Mouse (Mus musculus): ENCODE data around the gene Ctbp2.

Ctbp2 gene

DNA sequence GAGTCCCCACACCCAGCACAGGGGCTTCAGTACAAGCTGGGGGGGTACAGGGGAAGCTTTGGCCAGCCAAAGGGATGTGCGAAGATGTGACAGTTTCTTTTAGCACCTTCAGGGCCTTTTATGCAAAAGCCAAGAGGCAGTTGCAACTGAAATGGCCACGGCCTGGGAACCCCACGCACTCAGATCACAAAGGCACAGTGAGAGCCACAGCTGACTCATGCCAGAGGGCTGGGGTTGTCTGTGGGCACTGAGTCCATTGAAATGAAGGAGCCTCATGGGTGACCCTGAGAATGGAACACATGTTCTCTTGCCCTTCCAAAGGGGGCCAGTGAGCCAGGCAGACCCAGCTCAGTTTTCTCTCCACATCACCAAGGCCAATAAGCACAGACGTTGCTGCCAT, 115.5 kb downstream of the Ctbp2 start:
- DNase-seq (ENCODE audit: low read depth, low spot score): no peak

DNA sequence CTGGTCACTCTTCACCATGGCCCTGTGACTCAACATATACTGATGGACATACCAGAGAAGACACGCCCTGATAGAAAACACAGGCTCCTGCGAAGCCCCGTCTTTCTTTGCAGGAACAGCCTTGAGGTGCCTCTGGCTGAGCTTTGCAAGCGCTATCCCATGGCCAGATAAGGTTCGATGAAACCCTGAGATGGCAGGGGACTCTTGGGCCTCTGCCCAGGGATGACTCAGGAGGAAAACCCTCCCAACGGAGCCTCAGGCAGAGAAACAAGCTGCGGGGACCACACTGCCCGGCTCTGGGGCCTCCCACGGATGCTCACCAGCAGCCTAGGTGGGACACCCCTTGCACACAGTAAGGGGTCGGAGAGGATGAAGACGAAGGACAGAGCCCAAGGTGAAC, 116.8 kb downstream of the Ctbp2 start:
- no peak for DNase-seq (ENCODE audit: low read depth, low spot score)

DNA sequence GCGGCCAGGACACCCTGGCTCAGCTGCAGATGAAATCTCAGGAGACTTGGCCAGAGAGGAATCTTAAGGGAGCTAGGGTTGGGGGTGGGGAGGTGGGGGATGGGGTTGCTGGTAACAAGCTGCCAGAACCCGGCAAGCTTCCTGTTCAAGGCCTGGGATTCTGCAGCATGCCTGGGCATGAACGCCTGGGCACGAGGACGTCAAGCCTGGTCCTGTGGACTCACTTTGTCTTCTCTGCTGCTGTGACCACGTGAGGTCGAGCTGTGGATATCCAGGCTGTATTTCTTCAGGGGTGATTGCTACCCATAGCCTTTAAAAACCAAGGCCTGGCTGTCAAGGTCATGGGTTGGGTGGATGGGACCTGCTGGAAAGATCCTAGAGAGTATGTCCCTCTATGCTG, 118.4 kb downstream of the Ctbp2 start:
- DNase-seq (ENCODE audit: low read depth, low spot score): no peak

DNA sequence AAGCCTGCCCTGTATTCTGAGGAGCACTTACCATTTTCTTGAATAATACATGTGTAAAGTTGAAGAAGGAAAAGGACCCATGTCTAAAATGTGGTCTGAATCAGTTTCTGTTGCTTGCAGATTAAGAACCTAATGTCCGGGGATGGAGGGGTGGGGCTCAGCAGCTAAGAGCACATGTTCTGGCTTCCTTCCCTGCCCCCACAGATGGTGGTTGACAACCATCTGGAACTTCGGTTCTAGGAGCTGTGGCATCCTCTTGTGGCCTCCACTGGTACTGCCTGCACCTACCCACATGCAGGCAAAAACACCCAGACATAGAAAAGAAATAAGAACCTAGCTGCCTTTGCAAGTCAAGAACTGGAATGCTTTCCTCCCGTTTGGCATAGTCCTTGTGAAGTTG, 120.7 kb downstream of the Ctbp2 start:
- DNase-seq (ENCODE audit: low read depth, low spot score): no peak

DNA sequence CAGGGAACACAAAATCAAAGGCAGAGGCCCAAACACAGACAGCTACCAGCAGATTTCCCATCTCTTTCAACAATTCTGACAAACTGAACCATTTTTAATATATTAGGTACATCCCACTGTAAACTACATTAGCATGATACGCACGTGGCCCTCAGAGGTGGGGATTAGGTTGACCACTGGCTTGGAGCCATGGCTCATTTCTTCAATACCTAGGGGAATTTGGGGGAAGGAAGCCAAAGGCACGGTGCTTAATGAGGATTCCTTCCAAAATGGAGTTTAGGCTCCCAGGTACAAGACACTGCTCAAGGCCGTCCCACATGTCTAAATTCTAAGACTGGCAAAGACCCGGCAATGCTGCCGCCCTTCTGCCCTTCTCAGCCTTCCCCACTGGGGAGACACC, 121.9 kb downstream of the Ctbp2 start:
- DNase-seq (ENCODE audit: low read depth, low spot score): no peak

DNA sequence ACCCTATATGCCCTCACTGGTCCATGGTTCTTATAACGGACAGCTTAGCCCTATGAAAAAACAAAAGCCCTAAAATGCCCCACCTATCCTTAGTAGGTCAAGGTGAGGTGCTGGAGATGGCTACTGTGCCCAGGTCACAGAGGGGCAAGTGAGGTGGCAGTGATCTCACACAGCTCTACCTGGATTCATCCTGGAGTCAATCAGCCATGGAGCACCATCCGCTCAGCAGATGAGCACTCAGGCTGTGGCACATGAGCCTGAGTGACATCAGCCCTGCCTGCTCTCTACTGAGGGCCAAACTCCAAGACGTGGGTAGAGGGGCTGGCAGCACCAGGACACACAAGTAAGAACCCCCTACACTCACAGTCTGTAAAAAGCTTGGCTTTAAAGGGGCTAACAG, 122.8 kb downstream of the Ctbp2 start:
- no peak for DNase-seq (ENCODE audit: low read depth, low spot score)

DNA sequence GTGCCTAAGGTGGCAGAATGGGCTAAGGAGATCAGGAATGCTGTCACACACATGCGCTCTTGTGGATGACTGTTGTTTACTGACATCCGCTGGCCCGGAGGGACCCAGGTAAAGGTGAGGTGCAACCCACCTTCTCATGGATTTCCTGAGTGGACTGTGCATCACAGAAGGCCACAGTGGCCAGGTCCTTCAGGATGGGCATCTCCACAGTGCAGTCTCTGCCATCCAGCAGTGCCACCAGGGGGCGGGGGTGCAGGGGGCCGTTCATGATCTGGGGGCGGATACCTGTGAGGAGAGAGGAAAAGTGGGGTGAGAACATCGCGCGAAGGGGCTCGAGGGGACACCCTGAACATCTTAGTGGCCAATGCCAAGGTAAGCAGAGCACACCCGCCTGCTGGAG, 125.1 kb downstream of the Ctbp2 start:
- DNase-seq (ENCODE audit: low read depth, low spot score): no peak

DNA sequence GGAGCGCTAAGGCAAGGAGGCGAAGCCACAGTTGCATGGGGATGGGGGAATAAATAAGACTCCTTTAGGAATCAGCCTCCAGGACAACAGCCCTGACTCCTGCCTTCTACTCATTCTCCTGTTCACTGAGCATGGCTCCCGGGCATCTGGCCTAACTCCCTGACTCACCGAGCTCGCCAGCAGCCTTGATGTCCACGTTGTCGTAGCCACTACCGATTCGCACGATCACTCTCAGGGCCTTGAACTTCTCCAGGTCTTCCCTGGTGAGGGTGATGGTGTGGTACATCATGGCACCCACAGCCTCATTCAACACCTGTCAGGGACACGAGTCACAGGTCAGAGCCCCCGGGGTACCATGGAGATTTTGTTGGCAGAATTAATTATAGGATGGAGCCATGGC, 125.5 kb downstream of the Ctbp2 start:
- DNase-seq (ENCODE audit: low read depth, low spot score): no peak

DNA sequence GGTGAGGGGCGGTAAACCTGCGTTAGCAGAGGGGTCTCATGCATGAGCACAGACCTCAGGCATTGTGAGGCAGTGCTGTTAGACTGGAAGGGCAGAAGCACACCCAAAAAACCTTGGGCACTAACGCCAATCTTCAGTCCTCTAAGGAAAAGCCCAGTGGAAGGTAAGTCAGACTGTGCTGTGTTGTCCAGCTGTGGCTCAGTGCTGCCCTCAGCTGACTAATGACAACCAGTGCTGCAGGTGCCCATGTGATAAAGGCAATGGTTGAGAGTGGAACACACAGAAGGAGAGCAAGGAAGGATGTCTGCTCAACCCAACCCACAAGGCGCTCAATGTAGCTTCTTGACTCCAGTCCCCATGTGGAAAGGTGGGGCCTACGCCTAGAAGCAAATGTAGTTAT, 127.8 kb downstream of the Ctbp2 start:
- DNase-seq (ENCODE audit: low read depth, low spot score): no peak

DNA sequence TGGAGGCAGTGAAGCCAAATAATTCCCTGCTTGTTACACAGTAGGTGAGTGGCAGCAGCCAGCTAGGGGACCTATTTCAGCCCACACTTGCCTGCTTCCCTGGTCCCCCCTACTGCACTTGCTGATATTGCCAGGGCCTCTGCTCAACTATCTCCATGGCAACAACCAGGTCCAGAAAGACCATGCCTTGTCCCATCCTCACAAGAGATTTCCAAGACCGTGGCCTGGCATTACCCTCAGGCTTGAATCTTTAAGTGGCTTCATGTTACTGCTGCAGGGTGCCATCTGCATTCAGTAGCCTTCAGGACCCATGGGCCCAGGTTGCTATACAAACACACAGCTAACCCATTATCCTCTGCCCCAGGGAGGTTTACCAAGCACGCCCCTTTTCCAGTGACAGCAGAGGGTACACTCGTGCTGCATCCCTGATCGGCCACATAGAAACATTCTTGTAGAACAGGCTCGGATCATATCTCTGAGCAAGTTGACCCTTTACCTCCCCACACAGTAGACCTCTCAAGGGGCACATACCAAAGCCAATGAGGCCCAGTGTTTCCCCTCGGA, 129.4 kb downstream of the Ctbp2 start:
- DNase-seq (ENCODE audit: low read depth, low spot score): no peak

DNA sequence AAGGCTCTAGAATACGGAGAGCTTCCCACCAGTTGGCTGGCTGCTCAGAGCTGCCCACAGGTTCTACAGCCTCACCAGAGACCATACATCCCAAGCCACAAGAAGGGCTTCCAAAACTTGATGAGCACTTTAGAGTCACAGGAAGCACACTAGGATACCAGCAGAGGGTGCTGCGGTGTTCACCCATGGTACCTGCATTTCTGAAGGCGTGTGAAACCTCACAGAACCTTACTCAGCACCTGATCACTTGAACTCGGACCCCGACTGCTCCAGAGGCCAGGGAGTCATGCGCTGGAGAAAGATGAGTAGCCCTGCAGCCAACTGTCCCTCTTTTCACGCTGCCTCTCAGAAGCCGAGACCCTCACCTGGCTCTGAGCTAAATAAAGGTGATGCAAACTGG, 130.0 kb downstream of the Ctbp2 start:
- no peak for DNase-seq (ENCODE audit: low read depth, low spot score)

DNA sequence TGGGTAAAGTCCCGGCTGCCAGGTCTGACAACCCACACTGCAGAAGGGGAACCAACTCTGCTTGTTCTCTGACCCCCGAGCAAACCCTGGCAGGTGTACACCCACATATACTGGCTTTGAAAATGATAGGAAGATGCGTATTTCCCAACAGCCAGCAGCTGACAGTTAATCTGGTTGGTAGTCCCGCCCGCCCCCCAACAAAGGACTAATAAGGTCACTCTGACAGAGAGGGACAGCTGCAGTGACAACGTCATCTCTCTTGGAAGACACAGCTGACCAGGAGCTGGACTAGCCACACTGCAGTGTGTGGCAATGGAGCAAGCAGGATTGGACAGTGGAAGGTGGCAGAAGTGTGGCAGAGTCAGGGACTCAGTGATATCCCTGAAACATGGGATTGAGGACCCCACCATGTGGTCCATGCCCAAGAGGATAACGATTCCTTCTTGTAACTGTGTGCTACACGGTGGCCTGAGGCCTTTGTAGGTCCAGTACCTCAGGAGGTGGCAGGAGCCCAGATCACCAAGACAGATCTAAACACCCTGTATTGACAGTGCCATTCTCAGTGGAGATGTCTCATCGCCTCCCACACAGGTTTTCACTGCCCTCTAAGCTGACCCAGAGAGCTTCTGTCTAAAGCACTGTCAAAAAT, 131.1 kb downstream of the Ctbp2 start:
- DNase-seq (ENCODE audit: low read depth, low spot score): no peak

DNA sequence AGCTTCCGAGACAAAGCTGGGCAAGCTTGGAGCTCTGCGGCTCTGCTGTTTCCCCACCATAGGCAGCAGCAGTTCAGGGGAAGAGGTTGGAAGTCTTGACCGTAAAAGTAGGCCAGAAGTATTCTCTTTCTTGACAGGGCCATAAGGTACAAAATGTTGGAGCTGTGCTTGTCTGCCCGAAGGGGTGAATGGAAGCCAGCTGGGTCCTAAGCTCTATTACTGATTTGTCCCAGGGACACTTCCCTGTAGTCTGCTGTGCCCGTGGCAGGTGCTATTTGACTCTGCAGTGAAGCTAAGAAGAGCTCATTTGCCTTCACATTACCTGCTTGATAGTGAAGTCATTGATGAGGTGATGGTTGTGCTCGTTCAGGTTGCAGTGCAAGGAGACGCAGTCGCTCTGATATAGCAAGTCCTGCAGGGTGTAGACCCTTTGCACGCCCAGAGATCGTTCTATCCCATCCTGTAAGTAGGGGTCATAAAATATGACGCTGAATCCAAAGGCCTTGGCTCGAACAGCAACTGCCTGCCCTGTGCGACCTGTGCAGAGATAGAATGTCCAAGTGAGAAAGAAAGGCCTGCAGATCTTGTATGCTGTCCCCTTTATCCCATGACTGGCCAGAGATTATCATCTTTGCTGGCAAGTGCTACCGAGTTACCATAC, 132.8 kb downstream of the Ctbp2 start:
- no peak for DNase-seq (ENCODE audit: low read depth, low spot score)

DNA sequence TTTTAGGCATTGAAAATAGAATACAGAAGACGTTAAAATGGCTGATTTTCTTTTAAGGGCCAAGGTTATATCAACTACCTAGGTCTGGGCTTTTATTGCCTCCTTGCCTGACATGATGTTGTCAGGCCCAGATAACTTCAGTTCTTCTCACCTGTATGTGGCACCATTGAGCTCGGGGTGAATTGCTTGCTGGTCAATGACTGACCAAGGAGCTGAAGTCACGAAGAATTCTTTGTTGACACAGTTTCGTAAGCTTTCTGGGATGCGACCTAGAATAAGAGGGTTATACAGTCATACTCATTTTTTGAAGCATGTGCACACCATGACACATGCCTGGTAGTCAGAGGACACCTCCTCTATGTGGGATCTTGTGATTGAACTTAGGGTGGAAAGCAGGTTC, 134.3 kb downstream of the Ctbp2 start:
- DNase-seq (ENCODE audit: low read depth, low spot score): no peak

DNA sequence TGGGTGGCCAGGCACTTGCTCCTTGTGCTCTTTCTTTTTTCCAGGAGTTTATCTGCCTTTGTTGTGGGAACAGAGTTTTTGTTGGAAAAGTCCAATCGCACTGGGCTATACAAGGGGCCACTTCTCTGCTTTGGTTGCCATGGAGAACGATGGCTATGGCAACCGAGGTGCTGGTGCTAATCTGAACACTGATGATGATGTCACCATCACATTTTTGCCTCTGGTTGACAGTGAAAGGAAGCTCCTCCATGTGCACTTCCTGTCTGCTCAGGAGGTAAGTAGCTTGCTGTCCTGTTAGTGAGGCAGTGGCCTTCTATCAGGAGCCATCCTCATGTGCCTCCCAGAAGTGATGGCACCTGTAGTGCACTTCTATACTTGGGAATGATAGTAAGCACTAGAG, 141.5 kb downstream of the Ctbp2 start:
- DNase-seq (ENCODE audit: low read depth, low spot score): no peak

DNA sequence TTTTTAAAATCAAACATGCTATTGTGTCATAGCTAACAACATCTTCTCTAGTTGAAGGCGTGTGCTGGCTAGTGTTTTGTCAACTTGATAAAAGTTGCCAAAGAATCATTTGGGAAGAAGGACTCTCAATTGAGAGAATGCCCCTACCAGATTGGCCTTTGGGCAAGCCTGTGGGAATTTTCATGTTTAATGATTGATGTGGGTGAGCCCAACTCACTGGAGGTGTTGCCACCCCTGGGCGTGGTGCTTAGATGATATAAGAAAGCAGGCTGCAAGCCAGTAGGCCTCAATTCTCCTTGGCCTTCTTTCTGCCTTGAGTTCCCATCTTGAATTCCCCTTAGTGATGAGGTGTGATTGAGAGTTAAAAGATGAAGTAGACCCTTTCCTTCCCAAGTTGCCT, 146.2 kb downstream of the Ctbp2 start:
- DNase-seq (ENCODE audit: low read depth, low spot score): no peak

DNA sequence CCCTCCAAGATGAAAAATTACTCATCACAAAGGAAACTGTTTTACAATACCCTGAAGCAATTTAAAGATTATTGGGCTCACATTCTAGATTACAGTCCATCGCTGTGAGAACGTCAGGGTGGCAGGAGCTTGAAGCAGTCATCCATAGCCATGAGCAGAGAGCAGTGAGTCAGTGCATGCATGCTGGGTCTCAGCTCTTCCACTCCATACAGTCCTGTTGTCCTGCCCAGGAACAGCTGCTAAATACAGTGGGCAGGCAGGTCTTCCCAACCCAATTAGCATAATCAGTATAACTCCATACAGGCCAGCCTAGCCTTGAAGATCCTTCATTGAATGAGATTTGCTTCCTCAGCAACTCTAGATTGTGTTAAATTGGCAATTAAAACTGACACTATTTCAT, 148.1 kb downstream of the Ctbp2 start:
- DNase-seq (ENCODE audit: low read depth, low spot score): no peak

DNA sequence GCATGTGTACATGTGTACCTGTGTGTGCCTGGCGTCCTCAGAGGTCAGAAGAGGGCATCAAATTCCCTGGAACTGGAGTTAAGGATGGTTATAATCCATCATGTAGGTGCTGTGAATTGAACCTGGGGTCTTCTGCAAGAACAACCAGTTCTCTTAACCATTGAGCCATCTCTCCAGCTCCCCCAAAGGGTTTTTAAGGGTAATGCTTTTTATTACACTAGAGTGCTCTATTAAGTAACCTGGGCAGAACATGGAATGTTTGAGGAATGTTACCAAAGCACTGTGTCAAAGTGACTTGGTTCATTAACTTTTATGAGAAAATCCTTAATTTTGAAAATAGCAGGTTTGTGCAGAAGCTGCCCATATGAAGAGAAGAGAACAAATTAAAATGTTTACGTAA, 152.1 kb downstream of the Ctbp2 start:
- no peak for DNase-seq (ENCODE audit: low read depth, low spot score)

DNA sequence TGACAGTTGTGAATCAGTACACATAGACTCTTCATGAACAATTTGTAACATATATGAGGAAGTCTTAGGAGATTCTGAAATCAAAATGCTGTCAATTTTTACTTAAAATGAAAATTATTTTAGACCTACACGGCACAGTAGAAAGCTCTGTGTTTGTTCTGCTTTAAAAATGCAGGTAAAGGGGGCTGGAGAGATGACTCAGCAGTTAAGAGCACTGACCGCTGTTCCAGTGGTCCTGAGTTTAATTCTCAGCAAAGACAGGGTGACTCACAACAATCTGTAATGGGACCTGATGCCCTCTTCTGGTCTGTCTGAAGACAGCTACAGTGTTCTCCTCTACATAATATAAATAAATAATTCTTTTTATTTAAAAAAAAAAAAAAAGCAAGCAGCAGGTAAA, 158.4 kb downstream of the Ctbp2 start:
- no peak for DNase-seq (ENCODE audit: low read depth, low spot score)

DNA sequence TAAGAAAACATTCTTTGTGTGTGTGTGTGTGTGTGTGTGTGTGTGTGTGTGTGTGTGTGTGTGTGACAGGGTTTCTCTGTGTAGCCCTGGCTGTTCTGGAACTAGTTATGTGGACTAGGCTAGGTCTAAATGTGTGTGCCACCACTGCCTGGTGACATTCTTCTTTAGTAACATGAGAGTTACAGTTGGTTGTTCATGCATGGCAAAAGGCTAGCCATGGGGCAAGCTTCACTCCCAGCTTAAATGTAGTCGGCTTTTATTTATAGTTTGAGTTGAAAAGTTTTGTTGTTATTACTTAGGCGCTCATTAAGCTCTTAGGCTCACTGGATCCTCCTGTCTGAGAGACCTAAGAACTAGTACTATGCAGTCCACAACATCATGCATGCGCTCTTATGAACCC, 159.8 kb downstream of the Ctbp2 start:
- DNase-seq (ENCODE audit: low read depth, low spot score): no peak

DNA sequence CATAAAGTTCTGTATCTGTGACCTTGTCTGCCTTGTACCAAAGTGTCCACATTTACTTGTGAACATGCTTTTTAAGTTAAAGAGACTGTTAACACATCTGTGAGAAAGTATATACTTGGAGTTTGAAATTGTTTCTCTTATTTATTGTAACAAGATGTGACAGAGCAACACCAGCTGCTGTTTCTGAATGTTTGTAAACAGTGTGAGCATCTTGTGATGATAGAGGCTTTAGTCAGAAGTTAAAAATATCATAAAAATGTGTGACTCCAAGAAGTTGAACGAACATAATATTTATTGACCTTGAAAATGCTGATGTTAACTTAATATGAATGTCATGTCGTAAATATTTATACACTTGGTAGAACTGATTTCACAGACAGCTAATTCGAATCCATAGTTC, 173.5 kb downstream of the Ctbp2 start:
- DNase-seq (ENCODE audit: low read depth, low spot score): no peak

DNA sequence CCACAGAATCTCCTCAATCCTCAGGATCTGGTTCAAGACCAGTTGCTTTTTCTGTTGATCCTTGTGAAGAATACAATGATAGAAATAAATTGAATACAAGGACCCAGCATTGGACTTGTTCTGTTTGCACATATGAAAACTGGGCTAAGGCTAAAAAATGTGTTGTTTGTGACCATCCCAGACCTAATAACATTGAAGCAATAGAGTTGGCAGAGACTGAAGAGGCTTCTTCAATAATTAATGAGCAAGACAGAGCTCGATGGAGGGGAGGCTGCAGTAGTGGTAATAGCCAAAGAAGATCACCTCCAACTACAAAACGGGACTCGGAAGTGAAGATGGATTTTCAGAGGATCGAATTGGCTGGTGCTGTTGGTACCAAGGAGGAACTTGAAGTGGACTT, 174.2 kb downstream of the Ctbp2 start:
- no peak for DNase-seq (ENCODE audit: low read depth, low spot score)

DNA sequence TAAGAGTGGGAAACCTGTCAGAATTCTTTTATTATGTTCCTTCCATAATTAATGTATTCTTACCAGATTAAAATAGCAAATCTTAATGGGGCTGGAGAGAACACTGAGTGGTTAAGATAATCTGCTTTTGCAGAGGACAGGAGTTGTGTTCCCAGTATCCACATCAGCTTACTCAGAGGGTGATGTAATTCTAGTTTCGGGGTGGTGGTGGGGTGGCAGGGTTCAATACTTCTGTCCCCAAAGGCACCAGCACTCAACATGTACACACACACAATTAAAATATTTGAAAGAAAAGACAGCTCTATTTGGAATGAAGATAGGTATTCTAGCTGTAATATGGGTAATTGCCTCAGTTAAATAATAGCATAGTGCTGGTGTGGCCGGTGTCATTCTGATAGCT, 183.6 kb downstream of the Ctbp2 start:
- no peak for DNase-seq (ENCODE audit: low read depth, low spot score)

DNA sequence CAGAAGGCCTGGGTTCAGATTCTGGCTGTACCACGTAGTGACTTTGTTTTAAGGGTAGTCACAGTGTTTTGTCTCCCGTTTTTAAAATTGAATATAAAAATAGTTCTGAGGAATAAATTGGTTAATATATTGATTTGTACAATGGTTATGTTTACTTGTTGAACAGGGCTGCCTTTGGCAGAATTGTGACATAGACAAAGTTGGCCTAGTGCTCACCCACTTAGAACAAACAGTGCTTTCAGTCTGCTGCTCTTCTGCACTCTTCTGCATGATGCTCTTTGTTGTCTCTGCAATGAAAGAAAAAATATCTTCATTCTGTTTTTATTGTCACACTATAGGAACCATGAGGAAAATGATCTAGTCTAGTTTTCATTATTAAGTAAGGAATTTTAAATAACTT, 185.0 kb downstream of the Ctbp2 start:
- DNase-seq (ENCODE audit: low read depth, low spot score): no peak

Measured in c-Kit-negative CD71-positive TER-119-positive erythroid progenitor cells, embryonic 14.5 days (primary cell).